Mouse (Mus musculus) brain, embryonic 14.5 days (tissue): ENCODE measurements around the gene Arhgap11a.

ENCODE experiments used
- CTCF ChIP-seq: fragments of 200-500 bp; IDR thresholded peaks from 2 replicates; pipeline ENCODE4 v1.5.1; 2012; ENCODE audit warnings: inconsistent platforms, mild to moderate bottlenecking, moderate library complexity, borderline replicate concordance; ENCODE audit not compliant: insufficient read depth, insufficient read length; ENCODE audit errors: extremely low read depth
- POLR2A ChIP-seq: fragments of 200-500 bp; IDR thresholded peaks from 2 replicates; pipeline ENCODE4 v1.6.1; 2012; ENCODE audit warnings: mild to moderate bottlenecking, inconsistent platforms, borderline replicate concordance; ENCODE audit not compliant: poor library complexity, insufficient read depth, insufficient read length, severe bottlenecking; ENCODE audit errors: extremely low read depth

DNA sequence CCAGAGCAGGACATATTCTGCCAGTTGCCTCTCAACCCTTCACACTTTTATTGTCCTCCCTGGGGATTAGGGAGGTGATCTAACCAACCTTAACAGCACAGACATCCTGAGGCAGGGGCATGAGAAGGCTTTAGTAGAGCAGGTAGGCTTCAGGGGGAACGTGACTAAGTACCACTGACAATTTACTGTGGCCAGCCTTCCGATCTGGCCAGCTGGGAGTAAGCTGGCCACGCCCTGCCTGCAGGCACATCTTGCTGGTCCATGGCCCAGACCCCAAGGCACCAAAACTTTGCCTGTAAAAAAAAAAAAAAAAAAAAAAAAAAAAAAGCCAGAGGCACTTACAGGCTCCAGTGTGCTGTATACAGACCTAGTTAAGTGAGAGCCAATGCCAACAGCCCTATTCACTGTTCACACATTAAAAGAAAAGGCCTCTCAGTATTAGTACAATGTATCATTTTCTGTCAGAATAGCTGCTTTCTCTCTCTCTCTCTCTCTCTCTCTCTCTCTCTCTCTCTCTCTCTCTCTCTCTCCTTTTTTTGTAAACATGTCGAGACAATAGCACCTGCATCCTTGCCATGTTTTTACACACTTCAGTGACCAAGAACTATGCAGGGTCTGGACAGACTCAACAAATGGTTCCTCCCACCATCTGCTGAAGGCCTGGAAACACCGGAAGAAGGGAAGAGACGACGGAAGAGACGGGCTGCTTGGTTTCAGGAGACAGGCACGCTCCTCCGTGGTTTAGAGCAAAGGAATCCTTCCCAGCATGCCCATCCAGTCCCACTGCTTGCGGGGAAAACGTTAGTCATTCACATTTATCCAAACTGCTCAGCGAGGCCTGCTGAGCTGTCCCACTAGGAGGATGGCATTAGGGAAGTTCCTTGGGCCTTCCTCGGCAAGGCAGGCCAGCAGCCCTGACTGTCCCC is 30.5 kb downstream of the Arhgap11a start:
- no peak for TF ChIP-seq POLR2A
- TF ChIP-seq CTCF = no peak
